Mouse (Mus musculus) CD4-positive, CD25-positive, alpha-beta regulatory T cell, adult 4 months (primary cell): ENCODE results near the gene Dcpp2. TPM values are rescaled to one million over a fixed set of nuclear protein-coding genes. Genes with fewer than 3 reads are reported as not detected.
"Not testable (repeated sequence)": the region's sequence is repeated elsewhere in the genome, so short reads cannot be mapped to it uniquely, and the experiment has no call there.

Source experiments
- ATAC-seq: one replicate; pipeline ENCODE4 v1.8.0; 2017
- polyA plus RNA-seq, 2 experiments: library from polyadenylated mRNA; unstranded; fragments of 100-300 nt; shearing (Covaris generic); gene quantifications; one replicate each; pipeline ENCODE4 v1.2.1; 2017

The Dcpp2 gene
- not detected for polyA plus RNA-seq

DNA sequence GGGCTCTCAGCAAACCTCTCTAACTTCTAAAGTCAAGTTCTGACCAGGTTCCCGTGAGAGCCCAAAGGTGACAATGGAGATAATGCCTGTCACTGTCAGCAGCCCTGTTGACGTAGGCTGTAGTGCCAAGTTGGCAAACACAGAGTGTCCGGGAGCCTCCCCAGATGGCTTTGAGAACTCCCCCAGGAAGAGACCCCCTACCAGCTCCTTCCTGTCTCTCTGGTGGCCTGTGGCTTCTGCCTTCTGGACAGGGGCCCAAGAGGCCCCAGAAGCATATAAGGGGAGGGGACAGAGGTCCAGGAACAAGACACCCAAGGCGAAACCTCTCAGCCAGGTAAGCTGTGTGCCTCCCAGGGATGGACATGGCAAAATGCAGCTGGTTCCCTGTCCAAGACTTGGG is at the start of gene Dcpp2, which contains the start of gene Dcpp1:
Gene Dcpp2, plus strand, starts transcription at position 305 of the 400 bp plus-strand sequence.
Gene Dcpp1, plus strand, starts transcription at position 301 of the 400 bp plus-strand sequence.
- ATAC-seq: not testable (repeated sequence)

DNA sequence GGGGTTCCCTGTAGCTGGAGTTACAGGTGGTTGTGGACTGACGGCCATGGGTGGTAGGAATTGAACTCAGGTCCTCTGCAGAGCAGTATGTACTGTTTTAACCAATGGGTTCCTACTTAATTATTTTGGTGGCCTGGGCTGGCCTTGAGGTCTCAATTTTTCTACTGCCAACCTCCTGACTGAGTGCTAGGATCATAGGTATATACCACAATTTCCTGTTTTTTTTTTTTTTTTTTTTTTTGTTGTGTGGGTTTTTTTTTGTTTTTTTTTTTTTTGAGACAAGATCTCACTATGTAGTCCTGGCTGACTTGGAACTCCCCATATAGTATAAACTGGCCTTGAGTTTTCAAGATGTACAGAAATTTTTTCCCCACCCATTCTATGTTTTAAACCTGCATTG is 49.5 kb upstream of the Dcpp2 start:
- no peak for ATAC-seq

DNA sequence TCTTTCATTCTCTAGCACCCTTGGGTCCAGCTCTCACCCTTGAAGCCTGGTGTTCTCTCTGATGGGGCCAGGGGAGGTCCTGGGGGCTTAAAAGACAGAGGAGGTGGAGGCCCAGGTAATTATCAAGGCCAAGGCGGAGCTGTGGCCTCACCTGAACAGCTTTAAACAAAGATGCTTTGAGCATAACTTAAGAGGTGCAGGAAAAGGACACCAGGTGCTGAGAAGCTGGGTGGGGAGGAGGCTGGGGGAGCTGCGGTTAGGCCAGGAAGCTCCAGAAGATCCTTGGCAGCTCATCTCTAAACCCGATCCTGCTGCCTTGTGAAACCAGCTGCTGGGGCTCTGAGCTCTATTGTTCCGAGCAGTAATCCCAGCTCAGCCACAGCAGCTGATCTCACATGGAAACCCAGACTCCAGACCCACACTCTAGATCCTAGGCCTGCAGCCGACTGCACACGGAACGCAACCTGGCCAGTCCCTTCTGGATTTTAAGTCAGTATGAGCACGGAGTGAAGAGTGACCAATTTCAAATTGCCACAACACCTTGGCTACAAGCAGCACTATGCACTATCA is 44.6 kb upstream of the Dcpp2 start, which contains the start of gene Prss33:
Gene Prss33, minus strand, starts transcription at position 51 of the 570 bp plus-strand sequence.
- ATAC-seq: no peak

DNA sequence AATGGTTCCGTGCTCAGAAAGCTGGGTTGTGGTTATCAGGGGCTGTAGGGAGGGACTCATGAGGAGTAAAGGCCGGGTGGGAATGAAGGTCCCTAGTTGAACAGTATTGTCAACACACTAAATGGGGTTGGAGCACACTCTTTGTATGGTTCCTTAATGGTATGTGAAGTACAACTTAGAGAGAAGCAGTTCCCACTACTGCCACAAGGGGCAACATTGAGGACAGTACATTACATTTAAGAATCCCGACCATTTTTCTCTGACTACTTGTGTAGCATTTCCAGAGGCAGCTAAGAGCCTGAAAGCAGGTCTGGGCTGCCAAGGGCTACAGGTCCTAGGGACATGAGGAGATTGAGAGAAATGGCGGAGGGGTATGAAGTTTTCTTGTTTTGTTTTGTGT is 39.5 kb upstream of the Dcpp2 start:
- ATAC-seq: peak; percentile 69

DNA sequence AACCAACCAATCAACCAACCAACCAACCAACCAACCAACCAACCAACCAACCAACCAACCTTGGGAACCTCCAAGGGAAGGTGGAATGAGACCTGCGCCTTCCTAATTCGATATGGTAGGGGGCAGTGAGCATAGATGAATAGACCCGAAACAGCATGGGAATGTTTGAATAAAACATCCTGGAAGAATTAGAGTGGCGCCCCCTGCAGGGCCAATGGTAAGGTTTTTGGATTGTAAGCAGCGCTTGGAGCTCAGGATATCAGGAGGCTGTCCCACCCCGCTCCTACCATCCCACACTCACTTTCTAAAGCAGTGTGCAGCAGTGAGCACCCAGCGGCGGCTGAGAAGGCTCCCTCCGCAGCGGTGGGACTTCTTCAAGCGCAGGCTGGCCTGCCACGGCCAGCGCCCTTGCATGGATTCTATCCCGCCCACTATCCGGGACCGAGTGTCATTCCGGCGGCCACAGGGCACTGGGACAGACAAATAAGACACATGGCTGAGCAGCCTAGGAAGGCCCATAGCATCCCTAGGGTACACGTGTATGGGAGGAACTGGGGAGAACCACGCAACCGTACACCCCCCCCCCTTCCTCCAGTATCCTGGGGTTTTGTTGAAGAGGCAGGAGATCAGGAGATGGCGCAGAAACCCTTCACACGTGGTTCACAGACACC is 37.4 kb upstream of the Dcpp2 start:
- ATAC-seq: no peak

DNA sequence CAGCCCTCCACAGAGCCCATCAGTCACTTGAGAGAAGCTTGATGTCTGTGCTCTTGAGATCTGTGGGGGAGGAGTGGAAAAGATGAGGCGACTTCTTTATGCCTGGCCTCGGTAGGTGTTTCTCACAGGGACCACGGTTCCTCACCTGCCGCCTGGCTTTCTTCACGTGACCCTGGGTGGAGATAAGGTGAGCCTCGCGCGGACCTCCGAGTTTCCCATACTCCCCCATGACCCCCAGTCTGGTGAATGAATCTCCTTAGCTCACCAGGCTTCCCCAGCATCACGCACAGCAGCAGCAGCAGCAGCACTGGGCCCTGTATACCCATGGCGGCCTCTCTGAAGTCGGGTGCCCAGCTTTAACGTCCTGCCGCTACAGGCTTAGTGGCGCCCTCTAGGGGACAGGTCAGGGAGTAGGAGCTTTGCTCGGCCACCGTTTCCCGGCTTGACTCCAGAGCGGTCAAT is 36.8 kb upstream of the Dcpp2 start, which contains the start of the genes Prss32 and Prss41:
Gene Prss32, plus strand, starts transcription at position 44 of the 462 bp plus-strand sequence.
Gene Prss41, minus strand, starts transcription at position 361 of the 462 bp plus-strand sequence.
- peak; percentile 82 for ATAC-seq

DNA sequence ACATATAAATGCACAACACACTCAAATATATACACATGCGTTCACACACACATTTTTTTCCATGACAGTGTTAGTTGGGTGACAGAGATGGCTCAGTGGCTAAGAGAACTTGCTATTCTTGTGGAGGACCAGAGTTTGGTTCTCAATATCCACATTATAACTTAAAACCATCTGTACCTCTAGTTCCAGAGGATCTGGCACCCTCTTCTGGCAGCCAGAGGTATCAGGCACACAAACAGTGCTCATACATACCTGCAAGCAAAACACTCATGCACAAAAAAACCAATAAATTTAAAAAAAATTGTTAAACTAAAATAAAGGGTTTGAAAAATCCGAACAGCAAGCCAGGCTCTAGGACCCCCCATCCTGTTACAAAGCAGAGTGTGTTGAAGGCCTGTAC is 30.7 kb upstream of the Dcpp2 start:
- no peak for ATAC-seq

DNA sequence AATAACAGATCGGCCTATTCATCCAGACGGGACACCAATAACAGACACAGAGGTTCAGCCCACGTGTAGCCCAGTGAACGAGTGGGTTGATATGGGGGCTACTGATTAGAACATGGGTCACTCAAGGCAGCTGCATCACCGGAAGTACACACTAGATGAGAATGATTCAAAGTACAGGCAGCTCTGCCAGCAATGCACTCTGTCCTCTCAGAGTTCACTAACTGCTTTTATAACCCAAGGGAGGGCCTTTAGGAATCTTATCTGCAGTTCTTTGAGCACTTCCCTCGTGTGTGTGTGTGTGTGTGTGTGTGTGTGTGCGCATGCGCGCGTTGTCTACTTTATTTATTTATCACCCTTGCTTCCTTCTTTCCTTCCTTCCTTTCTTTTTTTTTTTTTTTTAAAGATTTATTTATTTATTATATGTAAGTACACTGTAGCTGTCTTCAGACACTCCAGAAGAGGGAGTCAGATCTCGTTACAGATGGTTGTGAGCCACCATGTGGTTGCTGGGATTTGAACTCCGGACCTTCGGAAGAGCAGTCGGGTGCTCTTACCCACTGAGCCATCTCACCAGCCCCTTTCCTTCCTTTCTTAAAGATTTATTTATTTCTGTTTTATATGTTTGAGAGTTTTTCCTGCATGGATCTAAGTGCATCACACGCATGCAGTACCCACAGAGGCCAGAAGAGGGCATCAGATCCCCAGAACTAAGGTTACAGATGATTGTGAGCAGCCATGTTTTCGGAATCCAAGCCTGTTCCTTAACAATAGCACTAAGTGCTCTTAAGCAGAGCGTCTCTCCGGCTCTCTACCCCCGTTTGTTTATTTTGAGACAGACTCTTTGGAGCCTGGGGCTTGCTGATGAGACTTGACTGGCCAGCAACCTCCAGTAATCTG is 29.6 kb upstream of the Dcpp2 start:
- no peak for ATAC-seq

DNA sequence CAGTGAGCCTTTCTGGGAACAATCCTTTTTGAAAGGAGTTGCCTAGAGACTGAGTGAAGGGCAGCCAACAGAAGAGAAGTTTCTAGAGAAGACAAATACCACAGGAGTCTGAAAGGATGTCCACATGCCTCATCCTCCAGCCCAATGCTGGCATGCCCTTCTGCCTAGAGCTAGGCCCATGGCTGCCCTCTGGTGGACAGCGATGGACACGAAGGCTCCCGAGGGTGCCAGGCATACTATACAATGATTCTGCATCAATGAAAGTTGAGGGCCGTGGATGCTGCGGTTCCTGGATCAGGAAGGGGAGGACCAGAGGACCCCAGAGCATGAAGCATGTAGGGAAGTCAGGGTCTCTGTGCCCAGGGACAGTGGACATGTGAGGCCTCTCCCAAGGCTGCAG is 27.4 kb upstream of the Dcpp2 start:
- ATAC-seq: peak; percentile 49

DNA sequence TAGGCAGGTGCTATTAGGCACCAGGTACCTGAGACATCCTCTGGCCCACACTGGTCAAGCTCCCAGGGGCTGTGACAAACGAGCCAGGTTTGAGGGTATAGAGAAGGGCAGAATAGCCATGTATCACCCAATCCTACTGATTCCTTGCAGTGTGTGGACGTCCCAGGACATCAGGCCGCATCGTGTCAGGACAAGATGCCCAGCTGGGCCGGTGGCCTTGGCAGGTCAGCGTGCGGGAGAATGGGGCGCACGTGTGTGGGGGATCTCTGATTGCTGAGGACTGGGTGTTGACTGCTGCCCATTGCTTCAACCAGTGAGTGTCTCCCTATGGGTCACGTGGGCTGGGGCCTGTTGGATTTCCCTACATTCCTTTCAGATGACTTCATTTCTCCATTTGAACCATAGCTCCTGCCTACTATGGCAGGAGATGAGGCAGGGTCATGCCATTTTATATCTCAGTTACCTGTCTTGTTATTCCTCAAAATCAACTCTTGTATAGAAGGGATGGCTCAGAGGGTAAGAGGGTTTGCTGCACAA is 26.4 kb upstream of the Dcpp2 start:
- no peak for ATAC-seq

DNA sequence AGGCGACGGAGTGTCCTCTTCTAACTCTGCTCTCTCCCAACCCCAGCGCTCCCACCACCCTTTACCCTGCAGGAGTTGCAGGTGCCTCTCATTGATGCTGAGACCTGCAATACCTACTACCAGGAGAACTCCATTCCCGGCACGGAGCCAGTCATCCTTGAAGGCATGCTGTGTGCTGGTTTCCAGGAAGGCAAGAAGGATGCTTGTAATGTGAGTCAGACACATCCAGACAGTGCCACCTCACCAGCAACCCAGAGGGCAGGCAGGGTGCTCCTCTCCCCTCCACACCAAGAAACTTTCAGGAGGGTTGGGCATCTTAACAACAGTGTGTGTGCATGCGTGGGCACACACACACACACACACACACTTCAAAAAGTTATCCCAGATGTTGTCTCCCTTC is 23.5 kb upstream of the Dcpp2 start:
- no peak for ATAC-seq

DNA sequence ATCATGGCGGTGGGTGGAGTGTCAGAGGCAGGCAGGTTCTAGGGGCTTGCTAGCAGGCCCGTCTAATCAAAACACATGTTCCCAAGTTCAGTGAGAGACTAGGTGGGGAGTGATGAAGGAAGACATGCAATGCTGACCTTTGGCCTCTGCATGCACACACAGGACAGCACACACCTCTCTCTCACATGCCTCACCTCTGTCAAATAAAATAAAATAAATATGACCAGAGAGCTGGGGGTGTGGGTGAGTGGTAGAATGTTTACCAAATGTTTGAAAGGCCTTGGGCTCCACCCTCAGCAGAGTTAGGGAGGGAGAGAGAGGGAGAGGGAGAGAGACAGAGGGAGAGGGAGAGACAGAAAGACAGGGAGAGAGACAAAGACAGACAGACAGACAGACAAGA is 22.8 kb upstream of the Dcpp2 start:
- ATAC-seq: no peak

DNA sequence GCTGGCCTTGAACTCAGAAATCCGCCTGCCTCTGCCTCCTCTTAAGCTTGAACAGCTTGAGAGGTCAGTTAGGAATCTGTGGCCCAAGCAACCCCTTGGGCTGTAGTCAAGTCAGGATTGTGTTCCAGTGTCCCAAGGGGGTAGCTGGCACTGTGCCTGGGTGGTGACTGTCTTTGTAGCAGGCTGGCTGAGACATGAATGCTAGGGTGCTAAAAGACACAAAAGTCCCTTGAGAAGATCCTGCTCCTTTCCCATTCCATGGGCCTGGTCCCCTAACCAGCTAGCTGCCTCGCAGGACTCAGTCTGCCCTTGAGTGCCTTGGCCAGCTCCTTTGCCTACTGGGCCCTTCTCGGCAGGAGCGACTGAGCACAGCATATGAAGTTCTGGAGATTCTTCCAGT is 17.8 kb upstream of the Dcpp2 start:
- no peak for ATAC-seq

DNA sequence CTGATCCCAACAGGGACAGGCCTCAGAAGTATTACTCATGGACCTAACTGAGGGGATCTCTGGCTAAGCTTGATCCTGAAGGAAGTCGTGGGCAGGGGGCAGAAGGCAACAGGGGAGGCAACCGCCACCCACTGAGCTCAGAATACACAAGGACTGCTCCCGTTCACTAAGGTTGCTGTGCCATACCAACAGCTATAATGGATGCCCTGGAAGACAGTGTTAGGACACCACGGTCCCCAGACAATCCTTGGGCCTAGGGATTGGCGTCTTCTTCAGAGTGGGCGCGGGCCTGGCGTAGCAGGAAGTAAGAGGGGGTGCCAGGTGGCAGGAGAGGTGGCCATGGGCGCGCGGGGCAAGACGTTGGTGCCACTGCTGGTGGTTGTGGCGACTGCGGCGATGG is 12.9 kb upstream of the Dcpp2 start, which contains the start of gene Prss21:
Gene Prss21, plus strand, starts transcription at position 301 of the 400 bp plus-strand sequence.
- no peak for ATAC-seq

DNA sequence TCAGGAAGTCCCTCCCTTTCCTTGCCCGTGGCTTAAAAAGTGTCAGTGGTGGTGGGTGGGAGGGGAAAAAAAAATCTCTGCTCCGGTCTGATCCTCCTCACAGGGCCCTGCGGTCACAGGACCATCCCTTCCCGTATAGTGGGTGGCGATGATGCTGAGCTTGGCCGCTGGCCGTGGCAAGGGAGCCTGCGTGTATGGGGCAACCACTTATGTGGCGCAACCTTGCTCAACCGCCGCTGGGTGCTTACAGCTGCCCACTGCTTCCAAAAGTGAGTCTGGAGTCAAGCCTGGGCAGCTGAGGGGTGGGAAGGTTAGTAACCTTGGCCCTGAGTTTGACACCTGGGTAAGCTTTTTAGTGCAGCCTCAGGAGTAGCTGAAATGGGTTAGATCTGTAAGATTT is 12.2 kb upstream of the Dcpp2 start:
- no peak for ATAC-seq

DNA sequence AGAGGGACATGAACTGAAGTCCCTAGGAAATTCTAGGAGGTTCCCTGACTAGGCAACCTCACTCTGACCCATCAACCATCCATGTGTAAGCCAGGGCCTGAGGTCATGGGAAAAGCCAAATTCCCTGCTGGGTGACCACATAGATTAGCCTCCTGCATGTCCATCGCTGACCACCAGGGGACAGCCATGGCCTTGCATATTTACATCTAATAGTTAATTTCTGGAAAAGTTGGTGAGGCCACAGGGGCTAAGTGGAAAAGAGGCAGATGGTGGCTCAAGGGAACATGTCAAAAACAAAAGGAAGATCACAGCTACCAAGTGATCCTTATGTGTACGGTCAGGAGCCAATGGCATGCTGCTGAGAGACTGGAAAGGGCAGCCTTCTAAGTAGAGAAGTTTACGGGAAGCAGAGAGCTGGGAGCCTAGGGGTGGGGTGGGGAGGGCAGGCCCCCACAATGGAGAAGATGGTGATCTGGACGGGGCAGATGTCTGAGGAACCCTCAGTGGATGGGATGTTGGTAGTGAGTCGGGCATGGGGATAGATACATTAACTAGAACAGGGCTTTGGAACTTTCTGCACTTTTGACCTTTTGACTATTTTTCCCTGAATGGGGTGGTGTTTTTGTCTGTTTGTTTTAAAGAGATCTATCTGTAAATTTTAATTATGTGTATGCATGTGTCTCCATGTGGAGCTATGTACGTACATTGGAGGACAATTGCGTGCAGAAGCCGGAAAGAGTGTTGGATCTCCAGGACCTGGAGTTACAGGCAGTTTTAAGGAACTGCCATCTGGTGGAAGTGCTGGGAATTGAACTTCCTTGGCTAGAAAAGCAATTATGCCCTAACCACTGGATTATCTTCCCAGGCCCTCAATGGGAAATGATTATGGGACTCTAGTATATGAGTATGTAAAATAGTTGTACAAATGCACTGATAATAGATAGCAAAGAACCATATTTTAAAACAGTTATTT is 6.5 kb upstream of the Dcpp2 start:
- no peak for ATAC-seq

DNA sequence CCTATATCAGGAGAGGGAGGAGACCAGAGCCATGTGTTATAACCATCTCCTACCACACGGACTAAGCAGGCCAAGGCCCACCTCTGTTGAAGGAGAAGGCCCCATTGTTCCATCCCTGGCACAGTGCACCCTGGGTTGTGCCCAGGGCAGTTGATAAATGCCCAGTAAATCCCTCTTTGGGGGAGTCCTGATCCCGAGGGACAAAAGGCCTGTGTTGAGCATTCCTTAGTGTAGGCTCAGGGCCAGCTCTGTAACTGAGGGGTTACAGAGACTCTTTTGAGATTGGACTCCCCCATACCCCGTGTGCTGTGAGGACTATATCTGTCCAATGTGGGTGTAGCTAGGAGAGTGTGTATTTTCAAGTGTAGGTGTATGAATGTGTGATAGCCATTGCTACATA is 3.9 kb upstream of the Dcpp2 start:
- ATAC-seq: no peak

DNA sequence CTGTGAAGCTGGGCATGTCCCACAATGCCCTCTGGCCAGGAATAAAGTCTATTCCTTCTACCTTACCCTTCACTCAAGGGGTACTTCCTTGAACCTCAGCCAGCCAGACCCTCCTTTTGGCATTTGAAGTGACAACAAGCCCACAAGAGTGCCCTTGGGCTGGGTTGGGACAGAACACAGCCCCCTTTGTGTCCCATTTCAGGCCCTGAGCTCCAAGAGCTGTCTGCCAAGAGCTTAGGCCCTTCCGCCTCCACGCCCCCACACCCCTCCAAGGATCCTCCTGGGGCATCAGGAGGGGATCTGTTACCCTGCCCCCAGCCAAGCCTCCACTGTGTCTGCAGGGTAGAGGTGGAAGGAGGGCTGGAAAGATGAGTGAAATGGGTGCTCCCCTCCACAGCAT is 3.5 kb upstream of the Dcpp2 start:
- no peak for ATAC-seq

DNA sequence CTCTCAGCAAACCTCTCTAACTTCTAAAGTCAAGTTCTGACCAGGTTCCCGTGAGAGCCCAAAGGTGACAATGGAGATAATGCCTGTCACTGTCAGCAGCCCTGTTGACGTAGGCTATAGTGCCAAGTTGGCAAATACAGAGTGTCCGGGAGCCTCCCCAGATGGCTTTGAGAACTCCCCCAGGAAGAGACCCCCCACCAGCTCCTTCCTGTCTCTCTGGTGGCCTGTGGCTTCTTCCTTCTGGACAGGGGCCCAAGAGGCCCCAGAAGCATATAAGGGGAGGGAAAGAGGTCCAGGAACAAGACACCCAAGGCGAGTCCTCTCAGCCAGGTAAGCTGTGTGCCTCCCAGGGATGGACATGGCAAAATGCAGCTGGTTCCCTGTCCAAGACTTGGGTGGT is 36.5 kb downstream of the Dcpp2 start, which contains the start of gene Dcpp3:
Gene Dcpp3, plus strand, starts transcription at position 301 of the 400 bp plus-strand sequence.
- ATAC-seq: not testable (repeated sequence)

DNA sequence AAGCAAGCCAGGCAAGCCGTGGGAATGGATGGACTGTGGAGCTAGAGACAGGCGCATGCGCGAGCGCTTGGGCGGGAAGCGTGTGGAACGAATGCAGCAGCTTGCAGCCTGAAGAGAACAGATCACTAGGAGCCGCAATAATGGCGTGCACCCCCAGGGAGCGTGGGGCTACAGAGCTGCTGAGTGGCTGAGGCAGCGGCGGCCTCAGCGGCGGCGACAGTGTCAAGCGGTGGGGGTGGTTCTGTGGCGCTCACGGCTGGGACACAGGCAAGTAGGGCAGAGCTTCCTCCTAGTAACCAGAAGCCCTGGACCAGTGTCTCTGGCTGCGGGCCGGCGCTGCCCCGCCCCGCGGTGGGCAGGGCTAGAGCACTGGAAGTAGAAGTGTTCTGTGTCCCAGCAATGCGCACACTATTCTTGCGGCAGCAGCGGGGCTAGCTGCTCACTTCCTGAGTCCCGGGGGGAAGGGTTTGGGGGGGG is 43.9 kb downstream of the Dcpp2 start:
- ATAC-seq: peak; percentile 98

DNA sequence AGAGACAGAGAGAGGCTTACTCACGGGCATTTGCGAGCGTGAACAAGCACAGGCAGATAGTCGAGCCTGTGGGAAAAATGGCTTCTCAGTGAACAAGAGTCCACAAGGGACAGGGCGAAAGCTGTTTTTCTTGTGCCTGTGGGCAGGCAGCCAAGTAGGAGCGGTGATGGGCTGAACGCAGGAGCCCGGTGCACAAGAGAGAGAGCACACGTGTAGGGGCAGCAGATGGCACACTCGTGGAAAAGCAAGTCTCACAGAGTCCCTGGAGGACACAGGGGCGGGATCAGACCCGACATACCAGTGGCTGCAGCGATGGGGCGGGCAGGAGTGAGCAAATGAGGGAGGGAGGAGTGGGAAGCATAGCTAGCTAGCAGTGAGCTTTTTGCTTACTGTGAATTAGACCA is 44.4 kb downstream of the Dcpp2 start:
- ATAC-seq: peak; percentile 27
